Mouse (Mus musculus) liver, embryonic 14.5 days (tissue): ENCODE data around the gene Rundc3a. TPM values are rescaled to one million over a fixed set of nuclear protein-coding genes. Genes with fewer than 3 reads are reported as not detected.
A peak's percentile ranks its signal among the peaks of the same experiment; 100 is the strongest.

Source experiments
- ATAC-seq: fragments of 200-750 bp; cut with Nextera tagmentation; 2 replicates; pipeline ENCODE4 v1.8.0; 2017; ENCODE audit warnings: moderate number of reproducible peaks, mild to moderate bottlenecking, moderate library complexity; ENCODE audit not compliant: insufficient read depth
- DNase-seq, 3 experiments: peaks; one replicate each; pipeline ENCODE4 v3.0.0-alpha.2; 2012 to 2013; ENCODE audit warnings: low read depth in 3 of 3, low spot score in 3 of 3
- H3K27ac ChIP-seq: fragments of 300-500 bp; sonication (generic); 2 replicates; pipeline ENCODE4 v1.5.1; 2014; ENCODE audit warnings: moderate library complexity, mild to moderate bottlenecking, control low read depth, inconsistent platforms
- H3K27me3 ChIP-seq: fragments of 300-500 bp; sonication (generic); 2 replicates; pipeline ENCODE4 v1.6.1; 2014; ENCODE audit warnings: mild to moderate bottlenecking, low read length, moderate library complexity; ENCODE audit not compliant: control insufficient read depth, insufficient read depth
- H3K36me3 ChIP-seq: fragments of 300-500 bp; sonication (generic); replicated peaks from 2 replicates; pipeline ENCODE4 v1.6.1; 2014; ENCODE audit warnings: low read depth; ENCODE audit not compliant: control insufficient read depth, insufficient read depth
- H3K4me1 ChIP-seq, 2 experiments: fragments of 200-500 bp in 1 of 2; fragments of 300-500 bp in 1 of 2; sonication (generic) in 1 of 2; replicated peaks; 2 replicates each; pipeline ENCODE4 v1.6.1; 2012 to 2014; ENCODE audit warnings: antibody characterized with exemption in 1 of 2, inconsistent platforms in 1 of 2, low read length in 1 of 2; ENCODE audit not compliant: control insufficient read depth in 2 of 2, insufficient read depth in 2 of 2
- H3K4me2 ChIP-seq: fragments of 300-500 bp; sonication (generic); 2 replicates; pipeline ENCODE4 v1.6.1; 2014; ENCODE audit warnings: low read depth, mild to moderate bottlenecking, control low read depth, moderate library complexity
- H3K4me3 ChIP-seq, 2 experiments: fragments of 200-500 bp in 1 of 2; fragments of 300-500 bp in 1 of 2; sonication (generic) in 1 of 2; 2 replicates each; pipeline ENCODE4 v1.5.1; 2012 to 2014; ENCODE audit warnings: low read depth in 2 of 2, low read length in 2 of 2, mild to moderate bottlenecking in 2 of 2, control low read depth in 1 of 2, inconsistent platforms in 1 of 2, moderate library complexity in 1 of 2; ENCODE audit not compliant: insufficient read depth in 1 of 2
- H3K9ac ChIP-seq: fragments of 300-500 bp; sonication (generic); replicated peaks from 2 replicates; pipeline ENCODE4 v1.6.1; 2014; ENCODE audit warnings: mild to moderate bottlenecking, control low read depth, moderate library complexity
- H3K9me3 ChIP-seq: fragments of 300-500 bp; sonication (generic); 2 replicates; pipeline ENCODE4 v1.6.1; 2016; ENCODE audit warnings: low read length, mixed read lengths; ENCODE audit not compliant: control insufficient read depth
- CTCF ChIP-seq: IDR thresholded peaks from 2 replicates; pipeline ENCODE4 v1.5.1; 2016; ENCODE audit warnings: antibody characterized with exemption, low read depth, control low read depth
- EP300 ChIP-seq: IDR thresholded peaks from 2 replicates; pipeline ENCODE4 v1.6.1; 2016; ENCODE audit warnings: antibody characterized with exemption, low read depth
- WGBS: fragments of 180-500 bp; shearing (Covaris S2); extraction: QIAGEN DNeasy Blood & Tissue Kit; methylation state at CpG from one replicate; pipeline ENCODE4 v1.1.7; 2014; ENCODE audit not compliant: insufficient replicate concordance; 5-methylcytosine and 5-hydroxymethylcytosine counted together
- polyA plus RNA-seq, 2 experiments: library from polyadenylated mRNA; depleted of rRNA in 1 of 2; stranded (reverse) in 1 of 2; unstranded in 1 of 2; fragments of >200 nt; fragmentation: Nextera tagmentation in 1 of 2; extraction: Ambion mirVana in 1 of 2; gene quantifications; 2 replicates each; pipeline versions ENCODE4 v1.2.1 to v1.2.3; 2012 to 2014

The Rundc3a gene
- polyA plus RNA-seq (2012; rRNA removed) (1.4 and 1.9 TPM in 2 replicates), polyA plus RNA-seq (2014; fragmentation: Nextera tagmentation; extraction: Ambion mirVana) (1.0 and 1.2 TPM in 2 replicates)

DNA sequence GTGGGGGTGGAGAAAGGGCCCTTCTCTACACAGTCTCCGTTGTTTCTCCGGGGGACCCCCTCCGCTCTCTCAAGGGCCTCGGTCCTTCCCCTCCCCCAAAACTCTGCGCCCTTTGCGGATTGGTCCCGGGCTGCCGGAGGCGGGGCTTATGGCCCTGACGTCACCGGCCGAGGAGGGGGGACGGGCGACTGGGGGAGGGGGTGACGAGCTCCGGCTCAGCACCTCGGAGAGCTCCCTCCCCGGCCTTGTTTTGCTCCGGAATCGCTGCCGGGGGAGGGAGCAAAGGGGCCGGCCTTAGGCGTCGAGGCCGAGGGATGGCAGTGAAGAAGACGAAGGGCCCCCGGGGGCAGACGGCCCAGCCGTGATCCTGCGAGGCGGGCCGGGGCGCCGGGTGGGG lies at the start of gene Rundc3a:
Rundc3a (plus strand) TSS at position 166 of the 397 bp plus-strand sequence.
- WGBS = under 1% methylated on average over 34 of the region's 34 CpGs
- Histone ChIP-seq H3K9me3 (no peaks in the 10 kb centered on the region), H3K27me3 (peaks cover 71% of the 10 kb centered on the region), H3K4me3 (peak within 1 kb of the TSS; percentile 33 to 35), H3K9ac (peak within 1 kb of the TSS; percentile 10), H3K4me1 (peaks cover 6 to 12% of the 10 kb centered on the region in 2 experiments; a peak in 3 of 4 replicates), H3K4me2 (peak within 1 kb of the TSS; percentile 61), H3K36me3 (no peaks in the 10 kb centered on the region), H3K27ac (no peak within 1 kb of the TSS)
- ATAC-seq = peak; percentile 54
- TF ChIP-seq EP300 = no peak
- no peak for TF ChIP-seq CTCF
- no peak for DNase-seq

DNA sequence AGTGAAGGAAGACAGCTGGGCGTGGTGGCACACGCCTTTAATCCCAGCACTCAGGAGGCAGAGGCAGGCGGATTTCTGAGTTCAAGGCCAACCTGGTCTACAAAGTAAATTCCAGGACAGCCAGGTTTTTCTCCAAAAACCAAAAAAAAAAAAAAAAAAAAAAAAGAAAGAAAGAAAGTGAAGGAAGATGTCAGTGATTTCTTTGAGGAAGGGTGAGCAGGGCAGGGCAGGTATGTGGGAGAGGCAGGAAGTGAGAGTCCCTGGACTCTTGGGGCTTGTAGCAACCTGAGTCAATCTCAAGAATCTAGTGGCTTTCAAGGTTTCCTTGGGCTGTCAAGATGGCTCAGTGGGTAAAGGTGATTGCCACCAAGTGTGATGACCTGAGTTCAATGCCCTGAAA lies 48.7 kb upstream of the Rundc3a start:
- H3K36me3 ChIP-seq = peaks cover 8% of the 10 kb centered on the region
- no peak for ATAC-seq
- no peak overlapping the region for H3K27ac ChIP-seq
- H3K9me3 ChIP-seq = no peaks in the 10 kb centered on the region
- no peak for DNase-seq
- no peak overlapping the region for H3K4me3 ChIP-seq
- H3K9ac ChIP-seq = no peak overlapping the region
- H3K4me2 ChIP-seq = no peak overlapping the region
- WGBS = 77% methylated on average over 3 of the region's 3 CpGs
- H3K27me3 ChIP-seq = no peaks in the 10 kb centered on the region
- no peaks in the 10 kb centered on the region for H3K4me1 ChIP-seq
- TF ChIP-seq CTCF (no peak), EP300 (no peak)

DNA sequence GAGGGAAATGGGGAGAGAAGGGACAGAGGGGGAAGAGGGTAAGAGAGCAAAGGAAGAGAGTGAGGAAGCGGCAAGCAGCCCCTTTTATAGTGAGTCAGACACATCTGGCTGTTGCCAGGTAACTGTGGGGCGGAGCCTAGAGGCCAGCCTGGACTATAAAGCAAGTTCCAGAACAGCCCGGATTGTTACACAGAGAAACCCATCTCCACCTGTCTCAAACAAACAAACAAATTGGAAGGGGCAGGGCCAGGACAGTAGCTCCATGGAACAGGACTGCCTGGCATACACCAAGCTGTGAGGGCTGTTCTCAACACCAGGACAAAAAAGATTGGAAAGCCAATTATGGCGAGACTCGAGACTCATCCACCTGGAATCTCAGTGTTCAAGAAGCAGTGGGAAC lies 46.3 kb upstream of the Rundc3a start:
- no peak overlapping the region for H3K27ac ChIP-seq

DNA sequence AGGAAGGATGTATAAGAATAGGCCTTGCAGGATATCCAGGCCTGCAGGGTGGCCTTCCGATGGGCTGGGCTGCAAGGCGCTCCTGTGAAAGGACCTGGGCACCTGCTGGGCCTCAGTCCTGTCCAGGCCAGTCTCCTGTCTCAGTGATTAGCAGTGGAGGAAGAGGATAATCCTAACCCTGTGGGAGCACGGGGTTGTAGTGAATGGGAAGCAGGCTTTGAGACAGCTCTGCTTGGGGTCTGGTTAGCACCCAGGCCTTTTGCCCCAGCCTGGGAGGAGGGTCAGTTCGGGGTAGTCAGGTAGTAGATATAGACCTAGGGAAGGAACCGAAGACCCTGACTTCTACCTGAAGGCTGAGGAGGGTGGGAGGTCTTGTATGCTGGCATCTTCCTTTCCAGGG lies 45.5 kb upstream of the Rundc3a start:
- DNase-seq (no peak), ATAC-seq (peak; percentile 46)
- no peaks in the 10 kb centered on the region for H3K9me3 ChIP-seq
- no peak overlapping the region for H3K9ac ChIP-seq
- H3K27ac ChIP-seq = peak overlapping the region; percentile 56
- TF ChIP-seq EP300 (peak; percentile 3; the same call in 1 of the 2 replicates), CTCF (no peak)
- H3K4me3 ChIP-seq = no peak overlapping the region
- H3K36me3 ChIP-seq = peaks cover 40% of the 10 kb centered on the region
- no peaks in the 10 kb centered on the region for H3K27me3 ChIP-seq
- H3K4me2 ChIP-seq = no peak overlapping the region
- 66% methylated on average over 5 of the region's 5 CpGs for WGBS
- H3K4me1 ChIP-seq = no peaks in the 10 kb centered on the region

More for the DNA sequence above, 46.3 kb upstream of the Rundc3a start:
- Histone ChIP-seq H3K9ac (no peak overlapping the region), H3K36me3 (peaks cover 32% of the 10 kb centered on the region), H3K4me2 (no peak overlapping the region), H3K4me3 (no peak overlapping the region), H3K4me1 (no peaks in the 10 kb centered on the region), H3K9me3 (no peaks in the 10 kb centered on the region), H3K27me3 (no peaks in the 10 kb centered on the region)
- no peak for TF ChIP-seq CTCF
- no peak for TF ChIP-seq EP300
- WGBS = 58% methylated on average over 5 of the region's 5 CpGs
- DNase-seq (no peak), ATAC-seq (peak; percentile 9)

DNA sequence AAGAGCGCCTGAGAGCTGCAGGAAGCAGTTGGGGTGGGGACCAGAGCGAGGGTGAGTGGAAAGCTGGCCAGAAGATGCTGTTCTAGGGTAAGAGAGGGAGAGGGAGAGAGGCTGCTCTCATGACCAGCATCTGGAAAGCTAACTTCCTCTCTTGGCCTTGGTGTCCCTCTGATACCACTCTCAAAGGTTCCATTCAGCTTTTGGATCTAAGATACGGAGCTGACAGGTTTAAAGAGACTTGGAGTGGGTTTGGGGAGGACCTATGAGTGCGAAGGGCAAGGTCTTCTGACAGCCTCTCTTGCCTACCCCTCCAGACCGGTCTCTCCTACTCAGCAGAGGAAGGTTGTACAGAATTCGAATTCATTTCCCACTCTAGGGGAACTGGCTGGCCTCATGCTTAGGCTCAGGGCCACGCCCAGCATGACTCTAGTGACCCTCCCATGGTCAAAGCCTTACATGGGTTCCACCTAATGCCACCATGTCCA lies 45.1 kb upstream of the Rundc3a start:
- 80% methylated on average over 7 of the region's 7 CpGs for WGBS
- Histone ChIP-seq H3K4me1 (no peaks in the 10 kb centered on the region), H3K9me3 (no peaks in the 10 kb centered on the region), H3K27ac (peak overlapping the region; percentile 56), H3K4me3 (no peak overlapping the region), H3K27me3 (no peaks in the 10 kb centered on the region), H3K36me3 (peaks cover 44% of the 10 kb centered on the region), H3K9ac (no peak overlapping the region), H3K4me2 (no peak overlapping the region)
- no peak for DNase-seq
- ATAC-seq = peak; percentile 56
- TF ChIP-seq CTCF = no peak
- TF ChIP-seq EP300 = no peak; the same call in 1 of the 2 replicates
